Mouse (Mus musculus): ENCODE data around the gene Pparg.

GRCm38 (mm10) chr6:115465876-115466275 lies 105.1 kb downstream of the Pparg start:
- no peak for TF ChIP-seq POLR2A (IDR thresholded peaks at IDR 0.05; ENCODE audit: low read depth, low read length)
- TF ChIP-seq CTCF (IDR thresholded peaks at IDR 0.05; ENCODE audit: borderline replicate concordance, insufficient read depth, low read length), result no peak

All from embryonic fibroblast, embryonic 13.5 days (primary cell).